Mouse (Mus musculus): ENCODE results near the gene Elfn1.

The Elfn1 gene

DNA sequence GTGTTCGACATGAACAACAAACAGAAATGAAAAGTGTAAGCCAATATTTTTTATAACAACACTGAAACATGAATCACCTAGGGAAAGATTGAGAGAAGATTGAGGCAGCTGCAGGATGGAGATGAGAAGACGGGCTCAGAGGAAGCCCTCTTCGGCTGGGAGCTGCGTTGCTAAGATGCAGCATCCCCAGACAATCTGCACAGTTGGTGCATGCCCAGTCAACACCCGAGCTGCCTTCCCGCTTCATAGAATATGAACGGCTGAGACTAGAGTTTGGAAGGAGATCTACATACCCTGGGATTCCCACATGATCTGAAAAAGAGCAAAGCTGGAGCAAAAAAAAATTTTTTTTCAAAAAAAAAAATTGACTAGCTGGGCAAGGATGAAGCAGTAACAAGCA lies 111.0 kb downstream of the Elfn1 start:
- intact Hi-C loops (cut with DNase I), result no loop called here

DNA sequence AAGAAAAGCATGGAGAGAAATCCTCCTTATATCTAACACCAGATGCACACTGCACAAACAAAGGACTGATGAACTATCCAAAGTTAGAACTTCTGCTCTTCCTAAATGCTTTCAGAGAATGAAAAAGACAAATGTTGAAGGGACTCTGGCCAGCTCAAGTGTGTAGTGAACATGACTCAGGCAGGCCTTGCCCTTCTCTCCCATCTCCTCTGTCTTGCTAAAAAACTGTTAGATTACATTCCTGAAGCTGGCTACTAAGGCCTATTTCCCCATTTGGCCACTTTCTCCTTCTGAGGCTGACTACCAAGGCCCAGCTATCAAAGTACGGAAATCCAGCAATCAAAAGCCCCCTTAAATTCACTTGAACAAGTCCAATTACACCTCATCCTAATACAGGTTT lies 111.9 kb downstream of the Elfn1 start:
- intact Hi-C loops (cut with DNase I), result no loop called here

DNA sequence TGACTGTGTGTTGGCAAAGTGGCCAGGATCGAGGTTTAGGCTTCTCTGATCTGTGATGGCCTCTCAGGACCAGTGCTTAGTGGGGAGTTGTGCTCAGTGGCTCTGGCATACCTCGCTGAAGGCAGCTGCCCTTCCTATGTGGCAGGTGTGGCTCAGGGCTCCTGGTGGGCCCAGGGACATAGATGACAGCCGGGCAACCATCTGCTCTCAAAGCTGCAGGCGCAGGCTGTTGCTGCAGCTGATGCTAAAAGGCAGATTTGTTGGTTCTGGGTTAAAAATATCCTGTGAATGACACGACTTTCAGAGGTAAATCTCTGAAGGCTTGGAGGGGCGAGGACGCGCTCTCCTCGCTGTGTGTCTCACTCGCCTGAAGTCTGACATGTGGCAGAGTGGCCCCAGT lies 114.0 kb downstream of the Elfn1 start:
- intact Hi-C loops (cut with DNase I), result no loop called here

DNA sequence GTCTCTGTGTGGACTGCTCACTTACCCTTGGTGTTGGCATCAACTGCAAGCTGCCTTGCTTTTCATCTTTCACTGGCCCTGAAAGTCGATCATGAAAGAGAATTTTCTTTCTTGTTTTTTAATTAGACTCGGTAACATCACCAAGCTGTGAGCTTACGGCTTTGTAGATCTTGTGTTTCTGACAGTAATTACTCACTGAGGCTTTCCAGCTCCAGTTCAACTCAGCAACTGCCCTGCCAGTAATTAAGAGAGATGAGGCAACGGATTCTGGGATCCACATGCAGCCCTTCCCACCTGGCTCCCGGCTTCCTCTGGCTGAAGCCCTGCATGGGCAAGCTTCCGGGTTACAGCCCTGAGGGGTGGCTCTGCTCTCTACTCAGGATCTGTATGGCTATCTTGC lies 115.1 kb downstream of the Elfn1 start:
- intact Hi-C loops (cut with DNase I), result no loop called here

DNA sequence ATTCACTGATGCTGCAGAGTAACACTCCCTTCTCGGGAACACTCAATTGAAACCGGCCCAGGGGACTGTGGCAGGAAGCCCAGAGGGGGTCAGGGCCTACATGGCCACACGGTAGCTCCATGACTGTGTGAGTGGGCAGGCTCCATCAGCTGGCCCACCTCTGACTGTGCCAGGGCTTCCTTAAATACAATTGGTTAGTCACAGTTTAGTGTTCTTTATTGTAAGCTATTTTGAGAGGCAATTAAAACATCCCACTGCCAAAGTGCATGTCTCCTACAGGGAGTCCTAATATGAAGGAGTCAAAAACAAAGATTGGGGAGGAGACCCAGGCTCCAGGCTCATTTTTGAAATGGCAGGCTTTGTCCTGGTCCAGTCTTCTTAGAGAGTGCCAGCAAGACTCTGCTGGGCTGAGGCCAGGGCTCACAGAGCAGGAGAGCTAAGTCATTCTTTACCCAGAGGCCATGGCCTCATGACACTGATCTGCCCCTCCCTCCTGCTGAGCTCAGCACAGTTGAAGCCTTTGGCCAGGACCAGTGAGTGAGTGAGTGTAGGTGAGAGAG lies 116.3 kb downstream of the Elfn1 start:
- intact Hi-C loops (cut with DNase I), result no loop called here
